Mouse (Mus musculus): ENCODE data around the gene Fes.

The Fes gene

GRCm38 (mm10) chr7:80374280-80374679 is 13.5 kb downstream of the Fes start:
- no peak for DNase-seq

GRCm38 (mm10) chr7:80373850-80374249 is 13.9 kb downstream of the Fes start:
- DNase-seq, result no peak

- no peak for DNase-seq
Measured at GRCm38 (mm10) chr7:80373352-80373751, 14.4 kb downstream of the Fes start.

GRCm38 (mm10) chr7:80372667-80373066 is 15.1 kb downstream of the Fes start:
- DNase-seq, result no peak

- DNase-seq, result no peak
Measured at GRCm38 (mm10) chr7:80372166-80372565, 15.6 kb downstream of the Fes start.

GRCm38 (mm10) chr7:80371041-80371751 is 16.6 kb downstream of the Fes start, which contains the start of gene Man2a2:
Gene Man2a2, minus strand, starts transcription at chr7:80371375.
- peak; percentile 71 for DNase-seq

GRCm38 (mm10) chr7:80370649-80371040 is 17.1 kb downstream of the Fes start:
- DNase-seq, result peak; percentile 90

- no peak for DNase-seq
Measured at GRCm38 (mm10) chr7:80369967-80370431, 17.7 kb downstream of the Fes start.

- peak; percentile 45 for DNase-seq
Measured at GRCm38 (mm10) chr7:80369461-80369860, 18.3 kb downstream of the Fes start.

- DNase-seq, result no peak
Measured at GRCm38 (mm10) chr7:80368635-80369421, 18.9 kb downstream of the Fes start.

GRCm38 (mm10) chr7:80368009-80368408 is 19.7 kb downstream of the Fes start:
- no peak for DNase-seq

- no peak for DNase-seq
Measured at GRCm38 (mm10) chr7:80367232-80367631, 20.5 kb downstream of the Fes start.

GRCm38 (mm10) chr7:80365759-80366158 is 22.0 kb downstream of the Fes start:
- DNase-seq, result no peak

- DNase-seq, result no peak
Measured at GRCm38 (mm10) chr7:80360435-80360834, 27.3 kb downstream of the Fes start.

GRCm38 (mm10) chr7:80358039-80358438 is 29.7 kb downstream of the Fes start:
- DNase-seq, result no peak

GRCm38 (mm10) chr7:80357156-80357555 is 30.6 kb downstream of the Fes start:
- no peak for DNase-seq

- DNase-seq, result no peak
Measured at GRCm38 (mm10) chr7:80356351-80356750, 31.4 kb downstream of the Fes start.

- no peak for DNase-seq
Measured at GRCm38 (mm10) chr7:80352920-80353319, 34.8 kb downstream of the Fes start.

- no peak for DNase-seq
Measured at GRCm38 (mm10) chr7:80350808-80351207, 36.9 kb downstream of the Fes start.

- DNase-seq, result no peak
Measured at GRCm38 (mm10) chr7:80347670-80348586, 39.8 kb downstream of the Fes start.

GRCm38 (mm10) chr7:80346830-80347229 is 40.9 kb downstream of the Fes start:
- no peak for DNase-seq

- DNase-seq, result no peak
Measured at GRCm38 (mm10) chr7:80346173-80346572, 41.6 kb downstream of the Fes start.
